Mouse (Mus musculus): ENCODE results near the gene Eif3f.

The Eif3f gene

GRCm38 (mm10) chr7:108933794-108934731 lies at the start of gene Eif3f:
Gene Eif3f (plus strand): TSS chr7:108934417.
- peak; percentile 99 for DNase-seq (ENCODE audit: low read depth, low spot score)

DNA sequence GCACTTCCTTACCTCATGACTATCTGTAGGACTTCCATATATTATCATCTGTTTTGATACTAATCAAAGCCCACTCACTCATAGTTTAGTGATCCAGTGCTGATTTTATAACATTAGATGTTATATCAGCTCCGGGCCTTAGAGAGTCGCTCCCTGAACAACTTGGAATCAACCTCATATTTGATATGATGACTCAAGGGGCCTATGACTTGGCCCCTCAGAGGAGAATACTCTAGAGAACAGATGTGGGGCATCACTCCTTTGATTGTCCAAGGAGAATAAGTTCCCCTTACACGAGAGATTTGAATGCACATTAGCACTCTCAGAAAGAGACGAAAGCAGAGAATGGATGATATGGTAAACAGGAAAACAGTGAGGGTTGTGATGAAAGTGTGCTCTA lies 49.3 kb upstream of the Eif3f start, which contains the start of gene Olfr518:
Olfr518 (minus strand) TSS at position 101 of the 400 bp plus-strand sequence.
- DNase-seq (ENCODE audit: low read depth, low spot score) = no peak

GRCm38 (mm10) chr7:108894320-108894719 lies 39.9 kb upstream of the Eif3f start, which contains the start of gene Olfr519:
Gene Olfr519 (minus strand): TSS chr7:108894420.
- DNase-seq (ENCODE audit: low read depth, low spot score) = no peak

DNA sequence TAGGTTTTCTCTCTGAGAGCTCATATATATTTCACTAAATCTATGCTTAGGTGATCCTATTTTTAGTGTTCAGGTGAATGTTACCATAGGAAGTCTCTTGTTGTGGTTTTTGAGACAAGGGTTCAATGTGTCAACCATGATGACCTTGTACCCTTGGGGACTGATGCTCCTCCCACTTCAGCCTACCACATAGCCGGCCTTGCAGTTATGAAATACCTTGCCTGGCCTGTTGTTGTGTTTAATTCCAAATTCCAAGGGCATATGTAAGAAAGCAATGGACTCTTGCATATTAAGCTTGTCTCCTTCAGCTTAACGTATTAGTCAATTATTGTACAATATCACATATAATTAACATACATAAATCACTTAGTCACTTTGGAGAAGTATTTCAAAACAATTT lies 30.2 kb upstream of the Eif3f start:
- no peak for DNase-seq (ENCODE audit: low read depth, low spot score)

DNA sequence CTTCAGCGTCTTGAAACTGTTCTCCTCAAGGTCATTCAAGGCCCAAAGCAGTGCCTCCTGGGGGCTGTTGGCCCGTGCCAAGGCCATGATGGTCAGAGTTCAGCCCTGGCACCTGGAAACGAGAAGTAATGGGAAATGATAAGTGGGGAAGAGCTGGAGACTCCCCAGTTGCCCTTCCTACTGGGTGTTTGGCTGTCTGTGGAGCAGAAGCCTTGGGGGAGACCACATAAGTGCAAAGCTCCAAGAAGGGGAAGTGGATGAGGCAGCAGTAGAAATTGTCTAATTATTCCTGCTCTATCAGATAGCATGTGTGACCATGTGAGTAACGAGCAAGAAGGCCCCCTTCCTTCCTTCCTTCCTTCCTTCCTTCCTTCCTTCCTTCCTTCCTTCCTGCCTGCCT lies 7.2 kb upstream of the Eif3f start:
- no peak for DNase-seq (ENCODE audit: low read depth, low spot score)

- DNase-seq (ENCODE audit: low read depth, low spot score) = no peak
Measured at GRCm38 (mm10) chr7:108928280-108929188, 5.7 kb upstream of the Eif3f start.

DNA sequence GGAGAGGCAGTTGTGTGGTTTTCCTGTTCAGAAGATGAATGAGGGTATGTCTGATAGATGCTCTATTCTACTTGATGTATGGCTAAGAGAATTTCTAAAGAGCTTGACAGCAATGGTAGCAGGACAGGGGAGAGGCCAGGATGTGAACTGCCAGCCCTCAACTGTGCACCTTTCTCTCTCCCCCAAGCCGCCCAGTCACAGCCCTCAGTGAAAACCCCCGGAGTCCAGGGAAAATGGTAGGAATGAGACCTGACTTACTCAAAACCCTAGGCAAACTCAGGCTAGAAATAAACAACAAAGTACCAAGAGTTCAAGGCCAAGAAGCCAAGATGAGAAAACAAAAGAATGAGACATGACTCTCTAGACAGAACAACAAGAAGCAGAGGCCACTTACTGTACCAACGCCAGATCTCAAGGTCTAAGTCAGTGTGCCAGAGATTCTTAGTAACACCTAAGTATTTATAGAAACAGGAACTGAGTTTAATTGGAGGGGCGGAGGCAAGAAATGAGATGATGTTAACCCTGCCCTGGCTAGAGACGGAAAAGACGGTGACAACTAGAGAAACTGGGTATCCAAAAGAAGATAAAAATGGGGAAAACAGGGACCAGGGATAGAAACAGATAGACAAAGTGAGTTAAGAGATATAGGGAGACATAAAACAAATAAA lies 4.4 kb upstream of the Eif3f start, which contains the start of gene Nlrp10:
Nlrp10 (minus strand) TSS at position 453 of the 668 bp plus-strand sequence.
- DNase-seq (ENCODE audit: low read depth, low spot score) = no peak

DNA sequence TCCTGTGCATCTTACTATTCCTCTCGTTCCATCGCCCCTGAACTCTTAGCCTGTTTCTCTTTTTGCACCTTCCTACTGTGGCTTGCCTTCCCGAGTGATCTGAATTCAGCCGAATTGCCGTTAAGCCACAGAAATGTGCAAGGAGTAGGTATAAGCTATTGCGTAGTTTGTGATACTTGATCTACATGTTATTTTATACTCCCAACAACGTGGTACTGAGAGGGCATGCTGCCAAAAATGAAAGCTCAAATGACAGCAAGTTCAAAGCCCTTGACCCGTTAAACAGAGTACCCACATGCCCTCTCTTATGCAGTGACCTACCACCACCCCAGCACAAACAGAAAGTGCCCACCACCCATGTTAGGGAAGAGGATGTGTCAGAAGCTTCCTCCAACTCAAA lies 619 bp downstream of the Eif3f start:
- DNase-seq (ENCODE audit: low read depth, low spot score) = no peak

DNA sequence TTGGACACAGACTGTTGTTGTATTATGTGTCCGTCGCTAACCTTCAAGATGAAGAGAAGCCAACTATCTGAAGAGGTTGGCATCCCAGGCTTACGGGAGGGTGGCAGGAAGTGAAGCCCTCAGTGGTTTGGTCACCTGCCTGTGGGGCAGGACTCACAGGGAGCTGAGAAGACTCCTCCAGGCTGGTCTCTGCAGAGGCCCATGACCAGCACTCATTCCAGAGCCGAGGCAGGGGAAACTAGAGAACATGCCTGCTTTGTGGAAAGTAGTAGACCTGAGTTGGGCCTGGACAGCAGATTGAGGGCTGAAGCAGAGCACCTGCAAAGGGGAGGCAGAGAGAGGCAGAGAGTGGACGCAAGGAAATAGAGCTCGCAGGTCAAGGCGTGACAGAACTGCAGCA lies 1.2 kb downstream of the Eif3f start:
- DNase-seq (ENCODE audit: low read depth, low spot score) = no peak

DNA sequence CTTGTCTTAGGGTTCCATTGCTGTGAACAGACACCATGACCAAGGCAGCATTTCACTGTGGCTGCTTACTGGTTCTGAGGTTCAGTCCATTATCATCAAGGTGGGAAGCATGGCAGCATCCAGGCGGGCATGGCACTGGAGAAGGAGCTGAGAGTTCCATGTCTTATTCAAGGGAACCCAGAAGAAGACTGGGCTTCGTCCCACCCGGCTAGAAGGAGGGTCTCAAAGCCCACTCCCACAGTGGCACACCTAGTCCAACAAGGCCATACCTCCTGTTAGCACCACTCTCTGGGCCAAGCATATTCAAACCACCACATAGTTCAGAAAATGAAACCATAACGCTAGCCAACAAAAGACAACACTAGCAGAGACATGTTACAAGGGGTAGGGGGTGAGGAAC lies 2.4 kb downstream of the Eif3f start:
- DNase-seq (ENCODE audit: low read depth, low spot score) = no peak

DNA sequence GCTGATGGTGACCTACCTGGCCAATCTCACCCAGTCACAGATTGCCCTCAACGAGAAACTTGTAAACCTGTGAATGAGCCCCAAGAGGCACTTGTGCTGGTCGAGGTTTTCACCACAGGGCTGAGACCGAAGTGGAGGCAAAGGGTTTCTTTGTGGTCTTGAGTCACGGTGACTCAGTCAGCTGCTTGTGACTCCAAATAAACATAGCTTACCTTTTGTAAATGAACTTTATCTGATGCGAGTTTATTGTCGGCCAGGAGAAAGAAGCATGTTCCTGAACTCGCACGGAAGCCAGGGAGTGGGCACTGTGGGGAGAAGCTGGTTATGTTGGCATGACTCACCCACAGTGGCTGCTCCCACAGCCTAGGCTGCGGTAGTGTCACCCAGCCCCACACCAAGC lies 7.2 kb downstream of the Eif3f start:
- DNase-seq (ENCODE audit: low read depth, low spot score) = no peak

- DNase-seq (ENCODE audit: low read depth, low spot score) = peak; percentile 70
Measured at GRCm38 (mm10) chr7:108944002-108944401, 9.8 kb downstream of the Eif3f start.

GRCm38 (mm10) chr7:108948611-108949010 lies 14.4 kb downstream of the Eif3f start:
- peak; percentile 32 for DNase-seq (ENCODE audit: low read depth, low spot score)

DNA sequence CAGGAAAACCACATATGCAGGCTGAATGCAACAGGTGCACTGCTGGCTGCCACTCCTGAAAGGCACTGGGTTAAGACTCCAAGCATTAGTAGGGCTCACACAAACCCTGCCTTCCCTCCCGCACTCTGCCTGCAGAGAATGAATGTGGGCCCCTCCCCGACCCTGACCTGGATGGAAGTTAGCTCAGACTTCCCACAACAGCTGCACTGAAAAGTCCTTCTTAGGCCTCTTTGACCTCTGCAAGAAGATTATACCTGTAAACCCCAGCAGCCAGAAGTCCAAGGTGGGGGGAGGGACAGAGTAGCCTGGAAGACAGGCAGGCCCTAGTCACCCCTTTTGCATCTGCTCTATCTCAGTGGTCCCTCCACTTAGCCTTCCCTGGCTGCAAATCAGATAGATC lies 15.1 kb downstream of the Eif3f start:
- peak; percentile 29 for DNase-seq (ENCODE audit: low read depth, low spot score)

DNA sequence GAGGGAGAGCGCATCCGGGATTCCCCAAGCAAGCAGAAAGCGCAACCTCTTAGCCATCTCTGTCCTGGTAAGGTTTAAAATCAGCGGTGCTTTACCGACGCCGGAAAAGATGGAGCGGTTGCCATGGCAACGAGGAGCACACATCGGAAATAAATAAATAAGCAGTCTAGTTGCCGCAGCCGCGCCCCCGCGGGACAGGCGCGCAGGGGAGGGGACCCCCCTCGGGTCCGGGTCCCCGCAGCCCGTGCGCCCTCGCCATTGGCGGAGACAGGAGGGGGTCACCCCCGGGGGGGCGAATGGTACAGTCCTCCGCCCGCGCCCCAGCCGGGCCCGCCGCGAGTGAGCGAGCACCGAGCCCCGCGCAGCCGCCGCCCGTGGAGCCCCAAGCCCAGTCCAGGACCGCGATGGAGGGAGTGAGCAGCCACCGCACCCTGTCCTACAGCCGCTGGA lies 16.1 kb downstream of the Eif3f start, which contains the start of gene Tub:
Tub (plus strand) TSS at position 27 of the 450 bp plus-strand sequence.
- DNase-seq (ENCODE audit: low read depth, low spot score) = peak; percentile 86

DNA sequence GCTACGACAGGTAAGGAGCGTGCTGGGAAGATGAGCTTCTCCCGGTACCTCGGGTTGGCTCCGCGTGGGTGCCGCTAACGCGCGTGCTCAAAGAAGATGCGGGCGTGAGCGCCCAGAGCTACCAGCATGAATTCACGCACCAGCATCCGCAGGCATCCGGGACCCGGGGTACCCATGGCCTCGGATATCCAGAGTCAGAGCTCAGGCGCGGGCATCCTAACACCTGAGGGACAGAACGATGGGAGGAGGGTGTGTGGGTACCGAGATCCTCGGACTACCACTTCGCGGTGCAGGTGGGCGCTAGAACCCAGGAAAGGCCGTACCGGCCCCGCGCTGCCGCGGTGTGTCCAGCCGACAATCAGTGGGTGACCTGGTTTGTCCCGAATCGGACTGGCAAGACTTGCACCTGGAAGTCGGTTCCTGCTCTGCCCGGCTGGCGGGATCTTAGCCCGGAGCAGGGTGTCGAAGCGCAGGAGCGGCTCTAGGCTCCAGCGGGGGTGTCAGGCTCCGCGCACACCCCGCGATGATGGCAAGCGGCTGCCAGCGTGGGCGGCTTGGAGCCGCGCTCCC lies 16.6 kb downstream of the Eif3f start:
- peak; percentile 41 for DNase-seq (ENCODE audit: low read depth, low spot score)

DNA sequence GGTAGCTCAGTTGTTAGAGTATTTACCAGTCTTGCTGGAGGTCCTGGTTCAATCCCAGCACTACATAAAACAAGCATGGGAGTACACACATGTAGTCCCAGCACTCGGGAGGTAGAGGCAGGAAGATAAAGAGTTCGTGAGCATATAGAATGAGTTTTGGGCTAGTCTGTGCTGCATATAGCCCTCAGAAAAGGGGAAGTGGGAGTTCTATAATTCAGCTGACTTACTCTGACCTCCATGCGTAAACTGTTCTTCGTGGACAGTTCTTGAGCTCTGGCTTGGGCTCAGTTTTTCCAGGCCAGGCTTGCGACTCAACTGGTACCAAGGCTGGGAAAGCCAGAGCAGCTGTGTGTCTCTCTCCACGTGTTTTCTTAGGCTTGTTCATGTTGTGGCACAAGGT lies 18.6 kb downstream of the Eif3f start:
- no peak for DNase-seq (ENCODE audit: low read depth, low spot score)

DNA sequence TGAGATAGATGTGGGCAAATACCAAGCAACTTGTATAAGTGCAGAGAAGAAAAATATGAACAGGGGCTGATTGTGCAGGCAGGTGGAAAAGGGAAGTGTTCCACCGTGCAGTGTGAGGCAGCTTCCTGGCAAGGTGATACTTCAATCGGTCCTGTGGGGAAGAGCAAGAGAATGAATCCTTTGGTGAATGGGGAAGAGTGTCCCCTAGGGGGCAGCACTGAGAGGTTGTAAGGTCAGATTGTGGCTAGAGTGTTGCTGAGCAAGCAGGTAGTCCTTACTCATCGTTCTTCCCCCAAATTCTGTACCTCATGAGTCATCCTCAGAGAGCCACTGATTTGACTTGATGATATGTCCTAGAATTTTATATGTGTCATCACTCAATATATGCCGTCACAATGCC lies 20.0 kb downstream of the Eif3f start:
- DNase-seq (ENCODE audit: low read depth, low spot score) = peak; percentile 87

DNA sequence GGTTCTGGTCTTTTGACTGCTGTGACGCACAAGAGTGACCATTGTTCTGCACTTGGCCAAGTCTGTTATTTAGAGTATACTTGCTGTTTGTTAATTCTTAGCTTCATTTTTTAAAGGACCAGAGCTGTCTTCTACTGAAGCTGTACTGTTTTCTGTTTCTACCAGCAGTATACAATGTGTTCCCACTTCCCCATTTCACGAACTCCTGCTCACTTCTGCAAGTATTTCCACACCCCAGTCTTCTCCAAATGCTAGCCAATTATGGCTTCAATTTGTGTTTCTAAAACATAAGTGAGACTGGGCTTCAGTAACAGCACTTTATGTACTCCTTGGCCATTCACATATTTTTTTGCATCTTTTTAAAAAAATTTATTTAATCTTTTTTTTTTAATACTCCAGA lies 23.5 kb downstream of the Eif3f start:
- no peak for DNase-seq (ENCODE audit: low read depth, low spot score)

GRCm38 (mm10) chr7:108965968-108966367 lies 31.8 kb downstream of the Eif3f start:
- no peak for DNase-seq (ENCODE audit: low read depth, low spot score)

Data from R1 (cell line).